Mouse (Mus musculus) bone marrow macrophage, adult 2 months (primary cell): ENCODE measurements around the gene Fosb.

Experiments used
- CTCF ChIP-seq: IDR thresholded peaks from 2 replicates; pipeline ENCODE4 v1.5.1; 2012; ENCODE audit warnings: low read depth, mild to moderate bottlenecking, low read length, moderate library complexity
- POLR2A ChIP-seq: IDR thresholded peaks from 2 replicates; pipeline ENCODE4 v1.6.1; 2012; ENCODE audit warnings: mild to moderate bottlenecking, low read depth, low read length, borderline replicate concordance

DNA sequence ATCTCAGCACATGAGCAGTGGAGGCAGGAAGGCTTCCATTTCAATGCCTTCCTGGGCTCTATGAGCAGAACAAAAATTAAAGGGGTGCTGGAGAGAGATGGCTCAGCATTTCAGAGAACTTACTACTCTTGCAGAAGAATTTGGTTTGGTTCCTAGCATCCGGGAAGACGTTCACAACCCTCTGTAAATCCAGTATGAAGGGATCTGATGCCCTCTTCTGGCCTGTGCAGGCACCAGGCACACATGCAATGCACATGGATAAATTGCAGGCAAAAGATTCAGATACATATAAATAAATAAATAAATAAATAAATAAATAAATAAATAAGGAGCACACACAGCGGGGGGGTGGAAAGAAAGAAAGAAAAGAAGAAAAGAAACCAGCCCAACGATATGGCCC lies 33.6 kb downstream of the Fosb start:
- TF ChIP-seq CTCF, result peak; percentile 24; the same call in 1 of the 2 replicates
- no peak for TF ChIP-seq POLR2A
